Comparison of ENCODE assay signal across 20 mouse cellular contexts in genomic region chr2:106200130-106200529, GRCm38 (mm10).
DNase-seq lines count a peak whose midpoint lies in the region; ATAC-seq and TF ChIP-seq lines count a peak whose summit lies in the region.
"Had no signal": no experiment of that assay in that cellular context is flagged by ENCODE, and none has a peak within 500 bp of the region (broad histone marks: within the 10 kb centered on the region; RNA-seq: fewer than 3 reads in every experiment).

No protein-coding gene starts in this region.

- H3K9me3 ChIP-seq in liver, embryonic 14.5 days (ENCODE audit: control insufficient read depth, low read length), result no peaks in the 10 kb centered on the region
- no peaks in the 10 kb centered on the region for H3K9me3 ChIP-seq in liver, embryonic 11.5 days (ENCODE audit: control insufficient read depth, low read length)
- peaks cover 11% of the 10 kb centered on the region for H3K9me3 ChIP-seq in E14TG2a.4 (ENCODE audit: low read length)
- H3K9me3 ChIP-seq in stomach, embryonic 14.5 days (ENCODE audit: control insufficient read depth, low read depth, low read length), result no peaks in the 10 kb centered on the region
- H3K9me3 ChIP-seq: embryonic facial prominence, embryonic 15.5 days; kidney, embryonic 15.5 days; limb, embryonic 10.5 days; midbrain, embryonic 15.5 days had no signal

- TF ChIP-seq EP300 in liver, embryonic 14.5 days (IDR thresholded peaks at IDR 0.05; ENCODE audit: low read depth), result no peak

- no peak overlapping the region for H3K27ac ChIP-seq in liver, embryonic 14.5 days
- no peak overlapping the region for H3K27ac ChIP-seq in liver, embryonic 11.5 days (ENCODE audit: low read depth, low read length)
- H3K27ac ChIP-seq in stomach, embryonic 14.5 days (ENCODE audit: low read length), result no peak overlapping the region
- H3K27ac ChIP-seq: embryonic facial prominence, embryonic 15.5 days; forebrain, embryonic 10.5 days; kidney, embryonic 15.5 days; limb, embryonic 10.5 days; macrophage; midbrain, embryonic 15.5 days had no signal

- no peaks in the 10 kb centered on the region for H3K36me3 ChIP-seq in liver, embryonic 14.5 days (replicated peaks; ENCODE audit: control insufficient read depth, insufficient read depth, low read depth)
- no peaks in the 10 kb centered on the region for H3K36me3 ChIP-seq in liver, embryonic 11.5 days (ENCODE audit: control insufficient read depth, insufficient read depth, low read length)
- H3K36me3 ChIP-seq in E14TG2a.4 (ENCODE audit: insufficient read depth, low read length), result no peaks in the 10 kb centered on the region
- H3K36me3 ChIP-seq in stomach, embryonic 14.5 days (ENCODE audit: control insufficient read depth, insufficient read depth, low read length), result no peaks in the 10 kb centered on the region
- H3K36me3 ChIP-seq: embryonic facial prominence, embryonic 15.5 days; forebrain, embryonic 10.5 days; kidney, embryonic 15.5 days; limb, embryonic 10.5 days; midbrain, embryonic 15.5 days had no signal

- H3K4me1 ChIP-seq in liver, embryonic 14.5 days (replicated peaks; ENCODE audit: control insufficient read depth in 2 of 2, insufficient read depth in 2 of 2, low read length in 1 of 2), result no peaks in the 10 kb centered on the region
- H3K4me1 ChIP-seq in liver, embryonic 11.5 days (replicated peaks; ENCODE audit: control insufficient read depth, insufficient read depth, low read length), result no peaks in the 10 kb centered on the region
- H3K4me1 ChIP-seq in E14TG2a.4 (replicated peaks; ENCODE audit: low read depth, low read length), result no peaks in the 10 kb centered on the region
- no peaks in the 10 kb centered on the region for H3K4me1 ChIP-seq in stomach, embryonic 14.5 days (ENCODE audit: control insufficient read depth, insufficient read depth, low read length)
- H3K4me1 ChIP-seq: embryonic facial prominence, embryonic 15.5 days; kidney, embryonic 15.5 days had no signal

- H3K4me3 ChIP-seq in liver, embryonic 14.5 days (ENCODE audit: insufficient read depth in 1 of 2, low read depth in 2 of 2, low read length in 2 of 2), result no peak overlapping the region
- H3K4me3 ChIP-seq in liver, embryonic 11.5 days (ENCODE audit: low read depth, low read length), result no peak overlapping the region
- no peak overlapping the region for H3K4me3 ChIP-seq in E14TG2a.4 (replicated peaks; ENCODE audit: low read length)
- H3K4me3 ChIP-seq in stomach, embryonic 14.5 days (ENCODE audit: low read depth, low read length), result no peak overlapping the region
- H3K4me3 ChIP-seq: embryonic facial prominence, embryonic 15.5 days; forebrain, embryonic 10.5 days; kidney, embryonic 15.5 days; limb, embryonic 10.5 days; midbrain, embryonic 15.5 days had no signal

- WGBS in liver, embryonic 14.5 days (ENCODE audit: insufficient replicate concordance), result 56% methylated on average over 2 of the region's 2 CpGs
- 89% methylated on average over 2 of the region's 2 CpGs for WGBS in liver, embryonic 11.5 days
- 93% methylated on average over 2 of the region's 2 CpGs for WGBS in stomach, embryonic 14.5 days

- no peak for ATAC-seq in liver, embryonic 14.5 days (ENCODE audit: insufficient read depth)
- no peak for ATAC-seq in liver, embryonic 11.5 days (replicated peaks; ENCODE audit: low FRiP score)
- peak; percentile 28; the same call in 1 of the 2 replicates for ATAC-seq in stomach, embryonic 14.5 days (ENCODE audit: insufficient number of reproducible peaks, insufficient read depth, low FRiP score, low read depth)
- ATAC-seq: activated CD4-positive, CD25-positive, alpha-beta regulatory T cell, adult 4 months; midbrain, embryonic 15.5 days had no signal

- TF ChIP-seq CTCF in liver, embryonic 14.5 days (IDR thresholded peaks at IDR 0.05; ENCODE audit: low read depth), result peak; percentile 33; the same call in 1 of the 2 replicates
- TF ChIP-seq CTCF in E14TG2a.4 (conservative IDR thresholded peaks at IDR 0.05; ENCODE audit: low read length), result peak; percentile 37

- no peaks in the 10 kb centered on the region for H3K27me3 ChIP-seq in liver, embryonic 14.5 days (ENCODE audit: control insufficient read depth, insufficient read depth, low read length)
- no peaks in the 10 kb centered on the region for H3K27me3 ChIP-seq in liver, embryonic 11.5 days (replicated peaks; ENCODE audit: control insufficient read depth, insufficient read depth, low read length)
- no peaks in the 10 kb centered on the region for H3K27me3 ChIP-seq in E14TG2a.4 (ENCODE audit: insufficient read depth, low read length)
- no peaks in the 10 kb centered on the region for H3K27me3 ChIP-seq in stomach, embryonic 14.5 days (ENCODE audit: control insufficient read depth, insufficient read depth, low read length)
- H3K27me3 ChIP-seq: embryonic facial prominence, embryonic 15.5 days had no signal

- DNase-seq in liver, embryonic 14.5 days (ENCODE audit: low read depth in 3 of 3, low spot score in 3 of 3), result no peak
- no peak for DNase-seq in liver, embryonic 11.5 days (ENCODE audit: low spot score)
- DNase-seq in R1 (ENCODE audit: low read depth, low spot score), result peak; percentile 69
- no peak for DNase-seq in testis, postnatal 14 days (ENCODE audit: low spot score)
- DNase-seq in urinary bladder, postnatal 10 days (ENCODE audit: low spot score), result no peak
- DNase-seq: adrenal gland, postnatal 25 days; embryo, embryonic 11 days; gastrocnemius, postnatal 14 days; retina, postnatal 1 day; right cerebral cortex, postnatal 4 days; thymus, adult 18-20 months had no signal

- no peak overlapping the region for H3K4me2 ChIP-seq in liver, embryonic 14.5 days (ENCODE audit: low read depth)
- H3K4me2 ChIP-seq in liver, embryonic 11.5 days, result no peak overlapping the region
- no peak overlapping the region for H3K4me2 ChIP-seq in stomach, embryonic 14.5 days (replicated peaks; ENCODE audit: low read depth, low read length)
- H3K4me2 ChIP-seq: embryonic facial prominence, embryonic 15.5 days; kidney, embryonic 15.5 days; midbrain, embryonic 15.5 days had no signal

- no peak overlapping the region for H3K9ac ChIP-seq in liver, embryonic 14.5 days (replicated peaks)
- no peak overlapping the region for H3K9ac ChIP-seq in liver, embryonic 11.5 days (ENCODE audit: low read depth, low read length)
- H3K9ac ChIP-seq in stomach, embryonic 14.5 days (replicated peaks; ENCODE audit: low read depth, low read length), result no peak overlapping the region
- H3K9ac ChIP-seq: embryonic facial prominence, embryonic 15.5 days; kidney, embryonic 15.5 days; midbrain, embryonic 15.5 days had no signal
